Mouse (Mus musculus) cortical plate, adult 2 months (tissue): ENCODE data around the gene Serp2.

Experiments
- CTCF ChIP-seq: fragments of 200-500 bp; IDR thresholded peaks from 2 replicates; pipeline ENCODE4 v1.5.1; 2011; ENCODE audit warnings: mild to moderate bottlenecking, control low read depth, low read length; ENCODE audit not compliant: insufficient read depth; ENCODE audit errors: extremely low read depth
- POLR2A ChIP-seq: fragments of 200-500 bp; IDR thresholded peaks from 2 replicates; pipeline ENCODE4 v1.6.1; 2011; ENCODE audit warnings: mild to moderate bottlenecking, low read length, control low read depth; ENCODE audit not compliant: insufficient read depth; ENCODE audit errors: extremely low read depth

DNA sequence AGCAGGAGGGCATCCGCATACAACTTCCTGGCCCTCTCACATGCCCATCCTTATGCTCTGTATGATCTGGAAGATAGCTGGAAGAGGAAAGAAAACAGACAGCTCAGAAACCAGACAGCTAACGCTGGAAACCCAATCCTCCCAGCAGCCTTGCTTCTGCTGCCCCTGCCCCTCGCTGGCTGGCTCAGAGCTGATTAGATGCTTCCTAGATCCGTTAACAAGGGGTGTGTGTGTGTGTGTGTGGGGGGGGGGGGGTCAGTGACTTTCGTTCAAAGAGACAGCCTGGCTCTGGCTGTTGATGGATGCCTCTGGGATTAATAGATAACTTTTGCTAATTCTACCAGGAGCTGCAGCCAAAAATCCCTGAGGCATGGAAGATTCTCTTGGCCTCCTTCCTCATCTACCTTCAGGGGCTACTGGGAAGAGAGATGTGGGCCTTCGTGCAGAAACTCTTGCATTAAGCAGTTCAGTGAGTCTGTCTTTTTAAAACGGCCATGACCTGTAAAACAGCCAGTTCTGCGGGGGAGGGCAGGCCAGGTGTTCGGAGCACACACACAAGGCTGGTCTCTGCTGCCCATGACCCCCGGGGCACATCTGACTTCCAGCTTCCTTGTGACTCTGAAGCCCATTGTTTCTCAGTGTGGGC is 23.4 kb downstream of the Serp2 start:
- TF ChIP-seq CTCF: no peak
- no peak for TF ChIP-seq POLR2A
